21 mouse cellular contexts compared by ENCODE assay signal in the genomic region with DNA sequence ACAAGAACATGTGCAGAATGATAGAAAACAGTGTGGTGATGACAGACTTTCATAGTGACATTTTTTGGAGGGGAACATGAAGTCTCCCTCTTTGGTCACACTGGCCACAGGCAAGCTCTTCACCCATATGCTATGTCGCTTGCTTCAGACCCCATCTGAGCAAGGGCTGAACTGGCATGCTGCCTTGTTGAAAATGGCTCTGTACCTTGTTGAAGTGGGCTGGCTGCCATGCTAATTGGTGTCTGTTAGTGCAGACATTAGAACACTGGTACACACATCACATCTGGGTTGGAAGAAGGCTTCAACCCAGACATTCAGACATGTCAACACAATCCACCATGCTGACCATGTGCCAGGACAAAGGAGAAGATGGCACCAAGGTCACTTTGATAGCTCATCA.
"Had no signal": no experiment of that assay in that cellular context is flagged by ENCODE, and none has a peak within 500 bp of the region (broad histone marks: within the 10 kb centered on the region; RNA-seq: fewer than 3 reads in every experiment).

No protein-coding gene starts in this region.

- H3K4me3 ChIP-seq: heart, embryonic 12.5 days; hindbrain, embryonic 13.5 days; hindbrain, embryonic 15.5 days; kidney, embryonic 15.5 days; limb, embryonic 12.5 days; liver, embryonic 13.5 days; liver, embryonic 15.5 days had no signal

- H3K36me3 ChIP-seq: heart, embryonic 12.5 days; hindbrain, embryonic 13.5 days; hindbrain, embryonic 15.5 days; kidney, embryonic 15.5 days; limb, embryonic 12.5 days; liver, embryonic 13.5 days; liver, embryonic 15.5 days had no signal

- H3K9ac ChIP-seq: heart, embryonic 12.5 days; hindbrain, embryonic 13.5 days; hindbrain, embryonic 15.5 days; kidney, embryonic 15.5 days; limb, embryonic 12.5 days; liver, embryonic 13.5 days; liver, embryonic 15.5 days; liver, postnatal 0 days had no signal

- H3K27me3 ChIP-seq: heart, embryonic 12.5 days; hindbrain, embryonic 13.5 days; hindbrain, embryonic 15.5 days; kidney, embryonic 15.5 days; limb, embryonic 12.5 days; liver, embryonic 13.5 days; liver, embryonic 15.5 days had no signal

- DNase-seq: gastrocnemius, postnatal 14 days; gastrocnemius, postnatal 36 days; heart, adult 18-20 months; kidney, adult 11 months; kidney, adult 2 months; kidney, adult 9 months; kidney, postnatal 14 days; kidney, postnatal 36 days; layer of hippocampus, adult 9-11 months; layer of hippocampus, postnatal 36 days; liver; liver, embryonic 13.5 days; liver, postnatal 0 days had no signal

- H3K9me3 ChIP-seq: heart, embryonic 12.5 days; hindbrain, embryonic 13.5 days; hindbrain, embryonic 15.5 days; kidney, embryonic 15.5 days; limb, embryonic 12.5 days; liver, embryonic 13.5 days; liver, embryonic 15.5 days had no signal

- H3K4me1 ChIP-seq: heart, embryonic 12.5 days; hindbrain, embryonic 13.5 days; hindbrain, embryonic 15.5 days; kidney, embryonic 15.5 days; limb, embryonic 12.5 days; liver, embryonic 13.5 days; liver, embryonic 15.5 days had no signal

- H3K27ac ChIP-seq: hindbrain, embryonic 13.5 days; hindbrain, embryonic 15.5 days; hindbrain, postnatal 0 days; kidney, embryonic 15.5 days; kidney, postnatal 0 days; limb, embryonic 12.5 days; liver, embryonic 13.5 days; liver, embryonic 15.5 days had no signal
